Mouse (Mus musculus) monocyte, adult 5-6 weeks (primary cell): ENCODE data around the gene Hdac9. TPM values are rescaled to one million over a fixed set of nuclear protein-coding genes. Genes with fewer than 3 reads are reported as not detected.

ENCODE experiments used
- ATAC-seq: fragments of 153-309, 156-312 bp; replicated peaks from 2 replicates; pipeline ENCODE4 v1.8.0; 2017; ENCODE audit warnings: mild to moderate bottlenecking; ENCODE audit not compliant: low TSS enrichment, insufficient number of reproducible peaks, severe bottlenecking, poor library complexity, low FRiP score
- total RNA-seq: library from RNA; stranded (forward); fragments of 200-1000, 200-491, 200-594 nt; gene quantifications from 3 replicates; pipeline ENCODE4 v1.2.3, GENCODE M21; 2017

The Hdac9 gene
- total RNA-seq, 1 experiment from 2014 or later = 8.8 TPM

GRCm38 (mm10) chr12:34811673-34812613 is 105.0 kb downstream of the Hdac9 start:
- no peak for ATAC-seq

- no peak for ATAC-seq
Observed at GRCm38 (mm10) chr12:34810221-34810620, 106.7 kb downstream of the Hdac9 start.

GRCm38 (mm10) chr12:34808180-34808579 is 108.7 kb downstream of the Hdac9 start:
- no peak for ATAC-seq

- no peak for ATAC-seq
Observed at GRCm38 (mm10) chr12:34806528-34806927, 110.4 kb downstream of the Hdac9 start.

- ATAC-seq = no peak
Observed at GRCm38 (mm10) chr12:34803721-34804120, 113.2 kb downstream of the Hdac9 start.

GRCm38 (mm10) chr12:34802308-34802707 is 114.6 kb downstream of the Hdac9 start:
- no peak for ATAC-seq

GRCm38 (mm10) chr12:34801752-34802151 is 115.1 kb downstream of the Hdac9 start:
- no peak for ATAC-seq

GRCm38 (mm10) chr12:34797389-34797788 is 119.5 kb downstream of the Hdac9 start:
- ATAC-seq = no peak

GRCm38 (mm10) chr12:34795487-34795886 is 121.4 kb downstream of the Hdac9 start:
- no peak for ATAC-seq

- ATAC-seq = no peak
Observed at GRCm38 (mm10) chr12:34792113-34792452, 124.8 kb downstream of the Hdac9 start.

- ATAC-seq = no peak
Observed at GRCm38 (mm10) chr12:34791213-34792112, 125.4 kb downstream of the Hdac9 start.

- ATAC-seq = peak; percentile 79
Observed at GRCm38 (mm10) chr12:34789031-34789982, 127.6 kb downstream of the Hdac9 start.

GRCm38 (mm10) chr12:34787380-34787779 is 129.5 kb downstream of the Hdac9 start:
- ATAC-seq = peak; percentile 61; the same call in 1 of the 2 replicates

- peak; percentile 95 for ATAC-seq
Observed at GRCm38 (mm10) chr12:34783574-34783973, 133.3 kb downstream of the Hdac9 start.

- ATAC-seq = no peak
Observed at GRCm38 (mm10) chr12:34779368-34779957, 137.4 kb downstream of the Hdac9 start.

- no peak for ATAC-seq
Observed at GRCm38 (mm10) chr12:34776170-34776569, 140.7 kb downstream of the Hdac9 start.

- ATAC-seq = no peak
Observed at GRCm38 (mm10) chr12:34774071-34774470, 142.8 kb downstream of the Hdac9 start.

GRCm38 (mm10) chr12:34767226-34767775 is 149.6 kb downstream of the Hdac9 start:
- no peak for ATAC-seq
